Mouse (Mus musculus): ENCODE data around the gene Pgf. TPM values are rescaled to one million over a fixed set of nuclear protein-coding genes. Genes with fewer than 3 reads are reported as not detected.

Gene Pgf
- polyA plus RNA-seq, 1 experiment from 2014 or later, result 7.2 TPM

- Histone ChIP-seq H3K4me1 (replicated peaks; ENCODE audit: control insufficient read depth, insufficient read depth, low read length) (peaks cover 22% of the 10 kb centered on the region), H3K4me2 (ENCODE audit: low read length) (no peak overlapping the region), H3K36me3 (ENCODE audit: control insufficient read depth, insufficient read depth) (no peaks in the 10 kb centered on the region), H3K27me3 (replicated peaks; ENCODE audit: control insufficient read depth, insufficient read depth, low read length) (no peaks in the 10 kb centered on the region), H3K9ac (replicated peaks; ENCODE audit: low read depth, low read length) (no peak overlapping the region), H3K9me3 (ENCODE audit: control insufficient read depth, low read length) (no peaks in the 10 kb centered on the region), H3K4me3 (replicated peaks; ENCODE audit: low read length) (no peak overlapping the region), H3K27ac (ENCODE audit: low read length) (no peak overlapping the region)
- WGBS, result 4% methylated on average over 8 of the region's 8 CpGs
- ATAC-seq, result no peak
These were observed 4.7 kb upstream of the Pgf start for GRCm38 (mm10) chr12:85182345-85182643.

GRCm38 (mm10) chr12:85181475-85182344 lies 4.1 kb upstream of the Pgf start:
- no peak overlapping the region for H3K9ac ChIP-seq (replicated peaks; ENCODE audit: low read depth, low read length)
- no peaks in the 10 kb centered on the region for H3K36me3 ChIP-seq (ENCODE audit: control insufficient read depth, insufficient read depth)
- H3K9me3 ChIP-seq (ENCODE audit: control insufficient read depth, low read length), result no peaks in the 10 kb centered on the region
- H3K27me3 ChIP-seq (replicated peaks; ENCODE audit: control insufficient read depth, insufficient read depth, low read length), result no peaks in the 10 kb centered on the region
- no peak overlapping the region for H3K4me2 ChIP-seq (ENCODE audit: low read length)
- H3K4me1 ChIP-seq (replicated peaks; ENCODE audit: control insufficient read depth, insufficient read depth, low read length), result peaks cover 28% of the 10 kb centered on the region
- no peak overlapping the region for H3K27ac ChIP-seq (ENCODE audit: low read length)
- ATAC-seq, result peak; percentile 62; the same call in 1 of the 2 replicates
- 16% methylated on average over 17 of the region's 17 CpGs for WGBS
- no peak overlapping the region for H3K4me3 ChIP-seq (replicated peaks; ENCODE audit: low read length)

GRCm38 (mm10) chr12:85178294-85178693 lies 704 bp upstream of the Pgf start:
- Histone ChIP-seq H3K4me1 (replicated peaks; ENCODE audit: control insufficient read depth, insufficient read depth, low read length) (peaks cover 53% of the 10 kb centered on the region), H3K27me3 (replicated peaks; ENCODE audit: control insufficient read depth, insufficient read depth, low read length) (no peaks in the 10 kb centered on the region)
- ATAC-seq, result no peak

GRCm38 (mm10) chr12:85176846-85177523 lies 605 bp downstream of the Pgf start:
- Histone ChIP-seq H3K9ac (replicated peaks; ENCODE audit: low read depth, low read length) (peak overlapping the region; percentile 45), H3K27me3 (replicated peaks; ENCODE audit: control insufficient read depth, insufficient read depth, low read length) (no peaks in the 10 kb centered on the region), H3K4me2 (ENCODE audit: low read length) (peak overlapping the region; percentile 67), H3K9me3 (ENCODE audit: control insufficient read depth, low read length) (no peaks in the 10 kb centered on the region), H3K4me3 (replicated peaks; ENCODE audit: low read length) (peak overlapping the region; percentile 29), H3K4me1 (replicated peaks; ENCODE audit: control insufficient read depth, insufficient read depth, low read length) (peaks cover 43% of the 10 kb centered on the region), H3K27ac (ENCODE audit: low read length) (no peak overlapping the region), H3K36me3 (ENCODE audit: control insufficient read depth, insufficient read depth) (no peaks in the 10 kb centered on the region)
- ATAC-seq, result 0 out of 2 replicates have a peak, but pooled peaks have one; percentile 34
- WGBS, result 3% methylated on average over 32 of the region's 32 CpGs

More at GRCm38 (mm10) chr12:85178294-85178693, 704 bp upstream of the Pgf start:
- no peak overlapping the region for H3K4me2 ChIP-seq (ENCODE audit: low read length)
- no peak overlapping the region for H3K9ac ChIP-seq (replicated peaks; ENCODE audit: low read depth, low read length)
- H3K4me3 ChIP-seq (replicated peaks; ENCODE audit: low read length), result no peak overlapping the region
- H3K27ac ChIP-seq (ENCODE audit: low read length), result no peak overlapping the region
- H3K36me3 ChIP-seq (ENCODE audit: control insufficient read depth, insufficient read depth), result no peaks in the 10 kb centered on the region
- WGBS, result 81% methylated on average over 2 of the region's 2 CpGs
- no peaks in the 10 kb centered on the region for H3K9me3 ChIP-seq (ENCODE audit: control insufficient read depth, low read length)

GRCm38 (mm10) chr12:85175926-85176845 lies 1.4 kb downstream of the Pgf start:
- no peaks in the 10 kb centered on the region for H3K36me3 ChIP-seq (ENCODE audit: control insufficient read depth, insufficient read depth)
- ATAC-seq, result peak; percentile 88
- peak overlapping the region; percentile 41 for H3K27ac ChIP-seq (ENCODE audit: low read length)
- H3K9me3 ChIP-seq (ENCODE audit: control insufficient read depth, low read length), result no peaks in the 10 kb centered on the region
- H3K4me3 ChIP-seq (replicated peaks; ENCODE audit: low read length), result peak overlapping the region; percentile 29
- peak overlapping the region; percentile 33 for H3K9ac ChIP-seq (replicated peaks; ENCODE audit: low read depth, low read length)
- peaks cover 36% of the 10 kb centered on the region for H3K4me1 ChIP-seq (replicated peaks; ENCODE audit: control insufficient read depth, insufficient read depth, low read length)
- H3K4me2 ChIP-seq (ENCODE audit: low read length), result peak overlapping the region; percentile 67
- WGBS, result 11% methylated on average over 11 of the region's 11 CpGs
- H3K27me3 ChIP-seq (replicated peaks; ENCODE audit: control insufficient read depth, insufficient read depth, low read length), result no peaks in the 10 kb centered on the region

GRCm38 (mm10) chr12:85175087-85175675 lies 2.4 kb downstream of the Pgf start:
- no peaks in the 10 kb centered on the region for H3K27me3 ChIP-seq (replicated peaks; ENCODE audit: control insufficient read depth, insufficient read depth, low read length)
- H3K9ac ChIP-seq (replicated peaks; ENCODE audit: low read depth, low read length), result no peak overlapping the region; the same call in 1 of the 2 replicates
- no peak; the same call in 1 of the 2 replicates for ATAC-seq
- no peaks in the 10 kb centered on the region for H3K9me3 ChIP-seq (ENCODE audit: control insufficient read depth, low read length)
- H3K4me2 ChIP-seq (ENCODE audit: low read length), result peak overlapping the region; percentile 67
- 35% methylated on average over 16 of the region's 16 CpGs for WGBS
- peaks cover 34% of the 10 kb centered on the region for H3K4me1 ChIP-seq (replicated peaks; ENCODE audit: control insufficient read depth, insufficient read depth, low read length)
- H3K36me3 ChIP-seq (ENCODE audit: control insufficient read depth, insufficient read depth), result no peaks in the 10 kb centered on the region
- peak overlapping the region; percentile 14 for H3K4me3 ChIP-seq (replicated peaks; ENCODE audit: low read length)
- H3K27ac ChIP-seq (ENCODE audit: low read length), result no peak overlapping the region; the same call in 1 of the 2 replicates

- peaks cover 43% of the 10 kb centered on the region for H3K4me1 ChIP-seq (replicated peaks; ENCODE audit: control insufficient read depth, insufficient read depth, low read length)
- no peaks in the 10 kb centered on the region for H3K27me3 ChIP-seq (replicated peaks; ENCODE audit: control insufficient read depth, insufficient read depth, low read length)
- no peaks in the 10 kb centered on the region for H3K9me3 ChIP-seq (ENCODE audit: control insufficient read depth, low read length)
- WGBS, result 44% methylated on average over 7 of the region's 7 CpGs
- H3K27ac ChIP-seq (ENCODE audit: low read length), result no peak overlapping the region
- H3K36me3 ChIP-seq (ENCODE audit: control insufficient read depth, insufficient read depth), result no peaks in the 10 kb centered on the region
- ATAC-seq, result no peak
- H3K4me2 ChIP-seq (ENCODE audit: low read length), result no peak overlapping the region
- H3K9ac ChIP-seq (replicated peaks; ENCODE audit: low read depth, low read length), result no peak overlapping the region
- no peak overlapping the region for H3K4me3 ChIP-seq (replicated peaks; ENCODE audit: low read length)
These were observed 3.6 kb downstream of the Pgf start for GRCm38 (mm10) chr12:85174016-85174415.

GRCm38 (mm10) chr12:85170948-85171307 lies 6.7 kb downstream of the Pgf start:
- 78% methylated on average over 3 of the region's 3 CpGs for WGBS
- ATAC-seq, result no peak
- no peak overlapping the region for H3K4me3 ChIP-seq (replicated peaks; ENCODE audit: low read length)
- no peaks in the 10 kb centered on the region for H3K9me3 ChIP-seq (ENCODE audit: control insufficient read depth, low read length)
- no peaks in the 10 kb centered on the region for H3K36me3 ChIP-seq (ENCODE audit: control insufficient read depth, insufficient read depth)
- H3K4me2 ChIP-seq (ENCODE audit: low read length), result no peak overlapping the region
- no peak overlapping the region for H3K9ac ChIP-seq (replicated peaks; ENCODE audit: low read depth, low read length)
- no peak overlapping the region for H3K27ac ChIP-seq (ENCODE audit: low read length)
- H3K27me3 ChIP-seq (replicated peaks; ENCODE audit: control insufficient read depth, insufficient read depth, low read length), result no peaks in the 10 kb centered on the region
- H3K4me1 ChIP-seq (replicated peaks; ENCODE audit: control insufficient read depth, insufficient read depth, low read length), result peaks cover 26% of the 10 kb centered on the region

Measured in forebrain, embryonic 16.5 days (tissue).